Mouse (Mus musculus): ENCODE measurements at regions not wholly inside any gene's neighbourhood (a gene's known extent, or its start where the extent isn't known, plus 50 kb on each side); places are given as distances from the start of the nearest gene placed in this dataset.

DNA sequence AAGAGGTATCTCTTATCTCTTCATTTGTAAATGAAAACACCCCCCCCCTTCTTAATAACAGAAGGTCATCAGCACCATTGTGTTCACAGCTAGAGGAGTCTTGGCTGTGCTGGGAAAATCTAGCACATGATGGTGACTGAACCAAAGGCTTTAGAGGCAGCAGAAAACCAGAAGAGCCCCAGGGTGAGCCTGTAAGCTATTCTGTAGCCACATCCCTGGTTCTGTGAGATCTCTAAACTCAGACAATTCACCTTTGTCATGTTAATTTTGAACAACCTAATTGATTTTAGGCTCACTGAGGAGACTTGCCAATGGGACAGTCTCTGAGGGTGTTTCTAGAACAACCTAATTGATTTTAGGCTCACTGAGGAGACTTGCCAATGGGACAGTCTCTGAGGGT is 201.4 kb downstream of the Emp1 start:
- intact Hi-C loops (cut with DNase I): no loop called here

DNA sequence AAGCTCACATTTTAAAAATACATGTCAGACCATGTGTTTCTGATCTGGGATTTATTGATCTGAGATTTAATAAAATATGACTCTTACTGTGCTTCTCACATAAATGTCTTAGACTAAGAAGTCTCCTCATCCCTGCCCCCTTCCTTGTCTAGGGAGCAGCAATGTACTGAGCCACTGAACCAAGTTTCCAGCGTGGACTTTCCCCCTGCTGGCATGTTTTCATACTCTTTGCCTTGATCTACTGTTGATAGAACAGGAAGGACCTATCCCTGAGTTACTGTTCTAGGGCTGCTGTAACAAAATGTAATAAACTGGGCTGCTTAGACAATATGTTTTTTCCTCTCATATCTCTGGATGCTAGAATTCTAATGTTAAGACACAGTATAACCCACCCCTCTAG is 206.7 kb downstream of the Emp1 start:
- Histone ChIP-seq H3K27ac (no peak overlapping the region), H3K4me3 (no peak overlapping the region)
- TF ChIP-seq CTCF (IDR thresholded peaks at IDR 0.05): no peak
- intact Hi-C loops (cut with DNase I): no loop called here
- no peak for DNase-seq (ENCODE audit: extremely low spot score in 1 of 2, low spot score in 2 of 2)

More for the DNA sequence above, 201.4 kb downstream of the Emp1 start:
- no peak for DNase-seq (ENCODE audit: extremely low spot score in 1 of 2, low spot score in 2 of 2)
- no peak for TF ChIP-seq CTCF (IDR thresholded peaks at IDR 0.05)
- Histone ChIP-seq H3K27ac (no peak overlapping the region), H3K4me3 (no peak overlapping the region)

DNA sequence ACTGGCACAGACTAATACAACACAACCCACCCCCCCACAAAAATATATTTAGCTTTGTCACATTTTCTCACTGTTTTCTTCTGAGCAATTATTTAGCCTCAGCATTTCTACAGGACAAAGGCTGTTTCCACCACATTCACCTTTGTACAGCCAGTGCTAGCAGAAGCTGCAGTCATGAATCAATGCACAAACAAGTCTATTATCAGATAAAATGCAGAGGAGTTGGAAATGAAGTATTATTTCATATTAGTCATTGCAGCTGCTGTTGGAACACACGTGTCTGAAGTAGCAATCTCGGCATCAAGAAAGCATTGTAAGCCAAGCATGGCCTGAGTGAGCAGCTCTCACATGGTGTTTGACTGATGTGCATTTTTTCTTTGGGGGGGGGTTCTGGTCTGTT is 212.9 kb downstream of the Emp1 start:
- Histone ChIP-seq H3K27ac (no peak overlapping the region), H3K4me3 (no peak overlapping the region)
- DNase-seq (ENCODE audit: extremely low spot score in 1 of 2, low spot score in 2 of 2): no peak
- TF ChIP-seq CTCF (IDR thresholded peaks at IDR 0.05): no peak
- intact Hi-C loops (cut with DNase I): loop anchor here (5.0 kb wide), 1 partner anchor 133 kb away; no protein-coding TSS in a partner anchor

DNA sequence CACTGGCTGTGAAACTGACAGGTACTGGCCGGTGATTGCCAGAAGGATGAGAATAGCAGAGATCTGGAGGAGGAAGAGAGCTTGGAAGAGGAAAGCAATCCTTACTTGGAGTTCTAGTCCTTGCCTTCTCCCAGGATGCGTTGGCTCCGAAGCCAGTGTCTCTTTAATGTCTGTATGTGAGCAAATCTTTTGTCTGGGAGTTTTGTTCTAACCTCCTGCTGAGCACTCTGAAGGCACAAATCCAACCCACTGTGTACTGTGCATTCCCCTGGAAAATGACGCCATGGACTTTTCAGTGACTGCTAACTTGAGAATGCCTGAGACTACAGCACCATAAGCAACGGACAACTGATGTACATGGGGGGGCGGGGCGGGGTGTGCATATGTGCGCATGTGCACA is 216.4 kb downstream of the Emp1 start:
- TF ChIP-seq CTCF (IDR thresholded peaks at IDR 0.05): no peak
- intact Hi-C loops (cut with DNase I): loop anchor here (5.0 kb wide), 1 partner anchor 136 kb away; no protein-coding TSS in a partner anchor
- DNase-seq (ENCODE audit: extremely low spot score in 1 of 2, low spot score in 2 of 2): no peak
- Histone ChIP-seq H3K27ac (peak overlapping the region; percentile 44; the same call in 1 of the 2 replicates), H3K4me3 (no peak overlapping the region)

DNA sequence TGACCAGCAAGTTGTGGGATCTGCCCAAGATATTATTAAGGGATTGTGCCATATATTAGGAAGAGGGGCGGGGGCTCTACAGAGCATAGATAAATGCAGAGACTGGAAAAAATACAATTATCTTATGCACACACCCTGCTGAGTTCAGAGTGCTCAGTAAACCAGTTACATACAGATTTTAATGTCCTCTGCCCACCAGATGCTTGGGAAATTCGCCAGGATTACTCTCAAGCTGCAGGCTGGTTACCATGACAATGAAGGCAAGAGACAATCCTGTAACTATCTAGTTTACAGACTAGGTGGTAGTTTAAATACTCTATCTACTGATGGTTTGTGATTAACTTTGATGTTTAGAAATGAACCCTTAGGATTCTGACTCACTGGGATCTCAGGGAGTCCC is 220.2 kb downstream of the Emp1 start:
- intact Hi-C loops (cut with DNase I): no loop called here
- no peak overlapping the region for H3K27ac ChIP-seq
- no peak for TF ChIP-seq CTCF (IDR thresholded peaks at IDR 0.05)
- DNase-seq (ENCODE audit: extremely low spot score in 1 of 2, low spot score in 2 of 2): no peak
- no peak overlapping the region for H3K4me3 ChIP-seq

GRCm38 (mm10) chr6:135584782-135585181 is 222.4 kb downstream of the Emp1 start:
- DNase-seq (ENCODE audit: extremely low spot score in 1 of 2, low spot score in 2 of 2): no peak
- no peak for TF ChIP-seq CTCF (IDR thresholded peaks at IDR 0.05)
- no peak overlapping the region for H3K27ac ChIP-seq
- no peak overlapping the region for H3K4me3 ChIP-seq
- intact Hi-C loops (cut with DNase I): no loop called here

DNA sequence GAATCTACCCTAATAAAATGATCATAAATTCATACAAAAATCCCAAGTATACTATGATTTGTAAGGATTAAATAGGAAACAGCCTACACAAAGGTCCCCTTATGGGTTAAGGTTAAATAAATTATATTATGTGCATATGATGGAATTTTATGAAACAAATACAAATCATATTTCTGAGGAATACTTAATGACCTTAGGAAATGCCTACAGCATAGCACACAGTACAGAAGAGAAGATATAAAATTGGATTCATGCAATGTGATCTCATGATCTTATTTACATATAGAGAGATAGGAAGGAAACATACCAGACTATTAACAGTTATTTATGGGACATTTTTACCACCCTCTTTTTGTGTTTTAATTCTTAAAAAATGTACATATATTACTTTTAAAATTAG is 227.7 kb downstream of the Emp1 start:
- intact Hi-C loops (cut with DNase I): loop anchor here (5.0 kb wide), 1 partner anchor 47 kb away; no protein-coding TSS in a partner anchor
- Histone ChIP-seq H3K4me3 (no peak overlapping the region), H3K27ac (no peak overlapping the region)
- no peak for DNase-seq (ENCODE audit: extremely low spot score in 1 of 2, low spot score in 2 of 2)
- TF ChIP-seq CTCF (IDR thresholded peaks at IDR 0.05): no peak

DNA sequence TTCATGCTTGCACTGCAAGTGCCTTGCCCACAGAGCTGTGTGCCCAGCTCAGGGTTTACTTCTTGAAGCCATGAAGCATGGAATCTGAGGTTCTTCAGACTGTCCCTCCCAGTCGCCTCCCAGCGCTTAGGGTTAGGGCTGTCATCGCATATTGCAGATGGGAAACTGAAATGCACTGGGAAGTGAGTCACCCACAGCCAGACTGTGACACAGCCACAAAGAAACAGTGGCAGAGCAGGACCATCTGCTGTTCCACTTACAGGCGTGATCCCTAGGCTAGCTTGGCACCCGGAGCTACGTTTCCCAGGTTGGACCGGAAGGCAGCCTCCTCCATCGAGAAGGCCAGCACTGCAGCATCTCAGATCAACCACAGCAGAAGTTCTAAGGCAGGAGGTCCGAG is 228.7 kb downstream of the Emp1 start:
- intact Hi-C loops (cut with DNase I): loop anchor here (5.0 kb wide), 1 partner anchor 46 kb away; no protein-coding TSS in a partner anchor

GRCm38 (mm10) chr6:135596358-135596757 is 234.0 kb downstream of the Emp1 start:
- no peak for DNase-seq (ENCODE audit: extremely low spot score in 1 of 2, low spot score in 2 of 2)
- no peak for TF ChIP-seq CTCF (IDR thresholded peaks at IDR 0.05)

More for the DNA sequence above, 228.7 kb downstream of the Emp1 start:
- Histone ChIP-seq H3K27ac (no peak overlapping the region; the same call in 1 of the 2 replicates), H3K4me3 (no peak overlapping the region)
- DNase-seq (ENCODE audit: extremely low spot score in 1 of 2, low spot score in 2 of 2): peak in 1 of 2 experiments; percentile 32
- TF ChIP-seq CTCF (IDR thresholded peaks at IDR 0.05): no peak

GRCm38 (mm10) chr6:135610504-135611096 is 248.3 kb downstream of the Emp1 start:
- no peak for DNase-seq (ENCODE audit: extremely low spot score in 1 of 2, low spot score in 2 of 2)
- no peak overlapping the region for H3K4me3 ChIP-seq
- H3K27ac ChIP-seq: no peak overlapping the region
- intact Hi-C loops (cut with DNase I): no loop called here
- TF ChIP-seq CTCF (IDR thresholded peaks at IDR 0.05): no peak

More at GRCm38 (mm10) chr6:135596358-135596757, 234.0 kb downstream of the Emp1 start:
- Histone ChIP-seq H3K27ac (no peak overlapping the region), H3K4me3 (no peak overlapping the region)
- intact Hi-C loops (cut with DNase I): no loop called here

- H3K4me3 ChIP-seq: no peak overlapping the region
- TF ChIP-seq CTCF (IDR thresholded peaks at IDR 0.05): no peak
- intact Hi-C loops (cut with DNase I): no loop called here
- DNase-seq (ENCODE audit: extremely low spot score in 1 of 2, low spot score in 2 of 2): peak in 1 of 2 experiments; percentile 47
- no peak overlapping the region for H3K27ac ChIP-seq
Observed at GRCm38 (mm10) chr6:135627928-135628327, 265.6 kb downstream of the Emp1 start.

- Histone ChIP-seq H3K4me3 (no peak overlapping the region), H3K27ac (no peak overlapping the region; the same call in 1 of the 2 replicates)
- intact Hi-C loops (cut with DNase I): no loop called here
- no peak for DNase-seq (ENCODE audit: extremely low spot score in 1 of 2, low spot score in 2 of 2)
- TF ChIP-seq CTCF (IDR thresholded peaks at IDR 0.05): no peak
Observed at GRCm38 (mm10) chr6:135629236-135629635, 266.9 kb downstream of the Emp1 start.

DNA sequence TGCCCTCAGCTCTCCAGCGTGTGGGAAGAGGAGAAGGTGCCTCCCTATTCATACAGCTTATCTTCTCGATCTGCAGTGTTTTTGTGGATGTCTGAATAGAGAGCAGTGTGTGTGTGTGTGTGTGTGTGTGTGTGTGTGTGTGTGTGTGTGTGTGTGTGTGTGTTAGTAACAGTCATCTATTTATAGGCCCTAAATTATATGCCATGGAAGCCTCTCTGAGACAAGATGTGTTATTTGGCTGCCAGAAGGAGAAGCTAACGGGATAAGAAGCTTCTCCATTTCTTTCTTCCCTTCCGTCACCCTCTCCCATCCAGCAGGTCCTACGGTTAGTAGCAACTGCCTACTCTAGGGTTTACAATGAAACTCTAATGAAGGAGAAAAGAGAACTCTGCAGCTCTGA is 270.3 kb downstream of the Emp1 start:
- H3K4me3 ChIP-seq: no peak overlapping the region
- 0 out of 2 replicates have a peak overlapping the region, but pooled peaks have one; percentile 19 for H3K27ac ChIP-seq
- DNase-seq (ENCODE audit: extremely low spot score in 1 of 2, low spot score in 2 of 2): no peak
- intact Hi-C loops (cut with DNase I): loop anchor here (10.0 kb wide), 1 partner anchor 192 kb away; no protein-coding TSS in a partner anchor
- no peak for TF ChIP-seq CTCF (IDR thresholded peaks at IDR 0.05)
